Mouse (Mus musculus) cortical plate, adult 2 months (tissue): ENCODE measurements around the gene Sdhaf1.

Experiments used
- CTCF ChIP-seq: fragments of 200-500 bp; IDR thresholded peaks from 2 replicates; pipeline ENCODE4 v1.5.1; 2011; ENCODE audit warnings: mild to moderate bottlenecking, control low read depth, low read length; ENCODE audit not compliant: insufficient read depth; ENCODE audit errors: extremely low read depth
- POLR2A ChIP-seq: fragments of 200-500 bp; IDR thresholded peaks from 2 replicates; pipeline ENCODE4 v1.6.1; 2011; ENCODE audit warnings: mild to moderate bottlenecking, low read length, control low read depth; ENCODE audit not compliant: insufficient read depth; ENCODE audit errors: extremely low read depth

- TF ChIP-seq POLR2A (no peak), CTCF (no peak)
Observed at GRCm38 (mm10) chr7:30334563-30334962, 10.9 kb upstream of the Sdhaf1 start.
